Mouse (Mus musculus) gastrocnemius, postnatal 14 days (tissue): Measurements from ENCODE around the gene Clec4e. TPM values are rescaled to one million over a fixed set of nuclear protein-coding genes. Genes with fewer than 3 reads are reported as not detected.
"Not testable (repeated sequence)": the region's sequence is repeated elsewhere in the genome, so short reads cannot be mapped to it uniquely, and the experiment has no call there.

Experiments
- DNase-seq: peaks from one replicate; pipeline ENCODE4 v3.0.0; 2021; ENCODE audit warnings: mixed read lengths
- intact Hi-C: fragments of 180-260 bp; cut with DNase I; formaldehyde crosslinking; loops from one replicate; pipeline ENCODE4 v1.15.1; 2025; ENCODE audit warnings: low total_unique reads
- long read RNA-seq, 2 experiments: library from polyadenylated mRNA; stranded (forward); transcript quantifications; one replicate each; pipeline ENCODE4 v2.0.0; 2021
- total RNA-seq, 2 experiments: library from RNA; stranded (reverse); gene quantifications; 2 replicates each; pipeline ENCODE4 v1.2.3; 2021

Gene Clec4e
- total RNA-seq, result not detected
- long read RNA-seq, experiment 1, result 0 reads
- long read RNA-seq, experiment 2, result 0 reads

GRCm38 (mm10) chr6:123289753-123290152 lies at the start of gene Clec4e:
TSS of gene Clec4e (minus strand) at chr6:123289870.
- DNase-seq, result no peak
- intact Hi-C loops, result no loop called here

- DNase-seq, result no peak
- intact Hi-C loops, result no loop called here
Measured at GRCm38 (mm10) chr6:123332503-123332902, 42.8 kb upstream of the Clec4e start.

DNA sequence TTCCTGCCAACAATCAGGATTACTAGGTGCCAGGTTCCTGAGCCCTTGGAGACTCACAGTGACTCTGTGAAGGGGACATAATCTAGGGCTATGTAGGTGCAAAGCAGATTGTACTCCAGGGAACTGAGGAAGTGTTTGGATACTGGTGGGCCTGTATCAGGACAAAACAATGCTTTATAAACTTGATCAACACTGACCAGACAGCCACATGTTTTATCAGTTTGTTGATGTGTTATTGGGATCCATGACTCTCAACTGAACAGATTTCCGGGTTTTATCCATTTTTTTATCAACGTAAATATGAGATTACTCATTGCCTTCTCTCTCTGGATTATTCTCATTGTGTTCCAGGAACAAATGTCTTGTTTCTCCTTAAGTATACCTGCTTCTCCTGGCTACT lies 18.4 kb upstream of the Clec4e start, which contains the start of gene Vmn2r19:
TSS of gene Vmn2r19 (plus strand) at position 301 of the 400 bp plus-strand sequence.
- no peak for DNase-seq
- intact Hi-C loops, result no loop called here

- DNase-seq, intact Hi-C loops: not testable (repeated sequence)
Measured at GRCm38 (mm10) chr6:123306315-123306714, 16.6 kb upstream of the Clec4e start.

GRCm38 (mm10) chr6:123296687-123297086 lies 7.0 kb upstream of the Clec4e start:
- intact Hi-C loops, result no loop called here
- no peak for DNase-seq

GRCm38 (mm10) chr6:123293509-123293908 lies 3.8 kb upstream of the Clec4e start:
- intact Hi-C loops, DNase-seq: not testable (repeated sequence)

DNA sequence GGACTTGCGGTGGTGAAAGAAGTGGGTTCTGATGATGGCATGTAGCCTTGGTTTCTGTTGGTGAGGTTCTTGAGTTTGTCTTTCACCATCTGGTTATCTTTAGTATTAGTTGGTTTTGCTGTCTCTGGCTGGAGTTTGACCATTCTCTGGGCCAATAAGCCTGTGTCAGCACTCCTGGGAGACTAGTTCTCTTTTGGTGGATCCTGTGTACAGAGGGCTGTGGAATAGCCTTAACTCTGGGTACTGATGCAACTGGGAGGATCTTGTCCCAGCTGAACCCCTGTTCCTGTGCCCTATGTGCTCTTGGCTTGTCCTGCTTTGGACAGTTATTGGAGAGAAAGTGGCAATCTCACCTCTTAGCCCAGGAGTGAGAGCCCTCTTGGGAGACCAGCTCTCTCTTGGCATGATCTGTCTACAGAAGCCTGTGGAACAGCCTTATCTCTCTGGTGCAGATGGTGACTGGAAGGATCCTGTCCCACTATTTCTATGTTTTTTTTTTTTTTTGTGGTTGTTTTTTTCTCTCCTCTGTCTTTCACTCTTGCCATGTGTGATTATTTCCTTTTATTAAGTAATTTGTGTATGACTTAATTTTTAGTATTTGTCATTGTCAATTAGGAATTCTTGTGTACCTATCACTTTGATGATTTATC lies 3.2 kb upstream of the Clec4e start:
- no peak for DNase-seq
- intact Hi-C loops, result no loop called here

DNA sequence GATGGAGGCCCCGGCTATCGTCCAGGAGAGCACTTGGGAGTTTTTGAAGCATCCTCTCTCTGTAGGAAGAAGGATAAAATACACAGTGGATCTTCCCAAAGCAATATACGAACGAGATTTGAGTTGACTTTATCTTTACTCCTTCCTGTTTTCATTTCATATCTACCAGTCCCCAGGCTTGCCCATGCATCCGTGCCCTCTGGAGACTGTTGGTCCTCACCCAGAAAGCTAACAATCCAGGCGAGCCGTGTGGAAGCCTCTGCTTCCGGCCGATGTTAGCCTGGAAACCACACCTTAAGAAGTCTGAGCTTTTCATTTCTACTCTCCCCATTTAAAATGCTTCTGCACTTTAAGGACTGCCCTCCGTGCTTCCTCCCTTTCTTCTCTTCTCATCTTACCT lies 739 bp downstream of the Clec4e start:
- intact Hi-C loops, result no loop called here
- DNase-seq, result no peak

- no peak for DNase-seq
- intact Hi-C loops, result no loop called here
Measured at GRCm38 (mm10) chr6:123286311-123286710, 3.4 kb downstream of the Clec4e start.

DNA sequence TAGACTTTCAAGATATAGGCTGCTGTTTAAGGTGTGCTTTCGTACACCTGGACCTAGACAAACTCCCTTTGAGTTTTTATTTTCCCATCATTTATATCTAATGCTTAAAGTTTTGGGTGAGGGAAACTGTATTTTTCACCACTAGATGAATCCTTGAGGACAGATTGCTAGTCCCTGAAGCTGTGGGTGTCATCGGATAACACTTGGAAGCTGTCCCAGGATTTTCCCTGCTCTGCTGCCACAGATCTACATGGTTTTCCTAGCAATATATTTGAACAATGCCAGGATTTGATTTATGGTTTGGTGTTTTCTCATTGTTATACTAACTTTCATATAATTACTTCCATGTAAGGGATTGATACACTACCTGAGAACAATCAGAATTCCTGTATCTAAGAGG lies 10.2 kb downstream of the Clec4e start:
- intact Hi-C loops, result no loop called here
- DNase-seq, result no peak

- DNase-seq, result no peak
- intact Hi-C loops, result no loop called here
Measured at GRCm38 (mm10) chr6:123266945-123267344, 22.7 kb downstream of the Clec4e start.

- DNase-seq, result no peak
- intact Hi-C loops, result no loop called here
Measured at GRCm38 (mm10) chr6:123265809-123266208, 23.9 kb downstream of the Clec4e start.

- no peak for DNase-seq
- intact Hi-C loops, result no loop called here
Measured at GRCm38 (mm10) chr6:123264194-123264593, 25.5 kb downstream of the Clec4e start.

GRCm38 (mm10) chr6:123261555-123262161 lies 28.0 kb downstream of the Clec4e start, which contains the start of gene Clec4d:
TSS of gene Clec4d (plus strand) at chr6:123262111.
- DNase-seq, result no peak
- intact Hi-C loops, result no loop called here

- intact Hi-C loops, result no loop called here
- no peak for DNase-seq
Measured at GRCm38 (mm10) chr6:123260868-123261267, 28.8 kb downstream of the Clec4e start.

DNA sequence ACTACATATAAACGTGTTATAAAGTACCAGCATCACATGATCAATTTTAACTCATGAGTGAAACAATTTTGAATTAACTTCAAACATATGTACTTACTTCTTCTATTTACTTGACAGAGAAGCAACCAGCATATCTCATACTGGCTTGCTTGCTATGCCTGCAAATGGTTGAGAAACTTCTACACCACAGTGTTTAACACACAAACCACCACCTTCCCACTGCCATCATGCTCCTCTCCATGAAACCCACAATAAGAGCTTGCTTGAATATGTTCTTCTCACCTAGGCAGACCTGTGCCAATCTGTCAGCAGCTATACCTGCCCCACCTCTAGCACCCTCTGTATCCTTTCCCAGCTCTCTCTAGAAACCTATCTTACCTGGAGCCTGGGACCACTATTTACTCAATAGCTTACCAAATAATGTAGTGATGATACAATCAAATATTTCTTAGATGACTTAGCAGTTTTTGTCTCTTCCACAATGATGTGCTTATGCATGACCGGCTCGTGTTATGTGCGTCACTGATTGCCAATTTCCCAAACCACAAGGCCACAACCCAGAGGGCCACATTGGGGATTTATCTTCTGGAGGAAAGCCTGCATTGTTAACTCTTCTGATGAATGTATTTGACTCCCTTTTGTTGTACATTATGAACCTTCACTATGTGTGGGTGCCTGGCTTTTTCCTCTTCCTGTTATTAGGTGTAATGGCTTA lies 29.6 kb downstream of the Clec4e start:
- intact Hi-C loops, result no loop called here
- no peak for DNase-seq

DNA sequence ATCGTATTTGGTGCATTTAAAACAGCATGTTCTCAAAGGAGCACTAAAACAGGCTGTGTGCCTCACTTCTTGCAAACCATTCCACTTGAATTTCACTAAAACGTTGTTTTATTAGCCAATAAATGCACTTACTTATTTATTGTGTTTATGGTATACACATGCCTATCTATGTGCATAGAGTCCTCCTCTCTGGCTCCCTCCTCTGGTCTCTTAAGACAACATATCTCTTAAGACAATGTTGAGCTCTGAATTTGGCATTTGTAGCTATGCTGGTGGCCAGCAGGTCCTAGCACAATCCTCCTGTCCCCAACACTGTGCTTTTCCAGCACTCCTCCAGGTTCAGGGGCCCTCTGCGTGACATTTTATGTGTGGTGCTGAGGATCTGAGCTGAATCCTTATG lies 30.7 kb downstream of the Clec4e start:
- intact Hi-C loops, result no loop called here
- no peak for DNase-seq

- DNase-seq, result no peak
- intact Hi-C loops, result no loop called here
Measured at GRCm38 (mm10) chr6:123252735-123253134, 36.9 kb downstream of the Clec4e start.

GRCm38 (mm10) chr6:123248862-123249261 lies 40.8 kb downstream of the Clec4e start:
- DNase-seq, intact Hi-C loops: not testable (repeated sequence)

- DNase-seq, result no peak
- intact Hi-C loops, result no loop called here
Measured at GRCm38 (mm10) chr6:123244201-123244600, 45.5 kb downstream of the Clec4e start.

GRCm38 (mm10) chr6:123237582-123237981 lies 52.1 kb downstream of the Clec4e start:
- intact Hi-C loops, result no loop called here
- no peak for DNase-seq
